Mouse (Mus musculus) erythroid progenitor cell, adult 5-6 weeks (primary cell): ENCODE results near the gene Rtp2. TPM values are rescaled to one million over a fixed set of nuclear protein-coding genes. Genes with fewer than 3 reads are reported as not detected.

ENCODE experiments used
- ATAC-seq: replicated peaks from 2 replicates; pipeline ENCODE4 v1.8.0; 2016; ENCODE audit warnings: moderate number of reproducible peaks, mild to moderate bottlenecking, moderate TSS enrichment, inconsistent platforms; ENCODE audit not compliant: poor library complexity, low FRiP score, severe bottlenecking
- total RNA-seq, 2 experiments: library from RNA; stranded (forward) in 1 of 2; stranded (reverse) in 1 of 2; fragments of 150-400 nt in 1 of 2; fragments of 186-747, 209-891 nt in 1 of 2; gene quantifications; 2 replicates each; pipeline versions ENCODE4 v1.2.3 to v1.2.4; 2015 to 2017; ENCODE audit warnings: low replicate concordance in 2 of 2

Gene Rtp2
- total RNA-seq, 2 experiments from 2014 or later = not detected

DNA sequence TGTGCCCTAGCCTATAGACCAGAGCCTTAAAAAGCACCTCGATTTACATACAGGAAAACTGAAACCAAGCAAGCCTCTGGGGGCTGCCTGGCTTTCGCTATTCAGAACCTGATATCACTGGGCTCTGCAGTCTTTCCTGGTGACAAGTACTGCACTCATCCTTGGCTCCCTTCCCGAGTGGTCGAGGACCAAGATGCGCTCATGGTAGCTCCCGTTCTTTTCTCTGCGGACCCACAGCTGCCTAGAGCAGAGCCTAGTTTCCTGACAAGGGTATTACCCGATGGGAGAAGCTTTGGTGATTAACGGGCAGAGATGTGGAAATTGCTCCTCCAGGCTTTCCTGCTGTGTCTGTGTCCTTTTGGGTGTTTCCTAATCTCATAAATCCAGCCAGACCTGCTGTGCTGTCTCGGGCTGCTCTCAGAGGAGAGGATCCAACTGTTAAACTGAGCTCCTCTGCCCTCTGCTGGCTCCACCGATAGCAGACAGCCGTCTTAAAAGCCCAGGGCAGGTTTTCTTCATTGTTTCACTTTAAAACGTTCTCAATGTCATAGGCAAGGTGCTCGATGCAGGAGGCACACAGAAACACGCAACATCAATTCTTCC is 34.1 kb downstream of the Rtp2 start:
- ATAC-seq = no peak

- ATAC-seq = no peak
Observed at GRCm38 (mm10) chr16:23897486-23897885, 34.7 kb downstream of the Rtp2 start.

- no peak for ATAC-seq
Observed at GRCm38 (mm10) chr16:23895135-23895534, 37.1 kb downstream of the Rtp2 start.

DNA sequence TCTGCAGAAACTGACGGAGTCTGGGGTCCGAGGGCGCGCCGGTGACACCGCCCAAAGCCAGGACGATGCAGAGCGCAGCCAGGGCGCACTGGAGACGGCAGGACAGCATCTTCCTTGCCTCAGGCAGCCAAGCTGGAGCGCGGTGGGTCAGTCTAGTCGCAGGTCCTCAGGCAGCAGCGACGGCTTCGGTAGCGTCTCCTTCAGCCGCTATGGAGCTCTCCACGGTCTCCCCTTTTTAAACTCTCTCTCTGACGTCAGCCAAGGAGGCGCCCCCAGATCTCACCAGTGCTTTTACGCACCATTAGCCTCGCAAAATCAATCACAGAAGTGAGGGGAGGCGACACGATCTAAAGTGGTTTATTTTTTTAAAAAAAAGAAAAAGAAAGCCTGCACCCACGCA is 41.6 kb downstream of the Rtp2 start, which contains the start of gene Sst:
TSS of gene Sst (minus strand) at position 323 of the 400 bp plus-strand sequence.
- no peak for ATAC-seq

GRCm38 (mm10) chr16:23890151-23890550 is 42.0 kb downstream of the Rtp2 start:
- ATAC-seq = no peak

GRCm38 (mm10) chr16:23887910-23888579 is 44.1 kb downstream of the Rtp2 start:
- no peak for ATAC-seq

DNA sequence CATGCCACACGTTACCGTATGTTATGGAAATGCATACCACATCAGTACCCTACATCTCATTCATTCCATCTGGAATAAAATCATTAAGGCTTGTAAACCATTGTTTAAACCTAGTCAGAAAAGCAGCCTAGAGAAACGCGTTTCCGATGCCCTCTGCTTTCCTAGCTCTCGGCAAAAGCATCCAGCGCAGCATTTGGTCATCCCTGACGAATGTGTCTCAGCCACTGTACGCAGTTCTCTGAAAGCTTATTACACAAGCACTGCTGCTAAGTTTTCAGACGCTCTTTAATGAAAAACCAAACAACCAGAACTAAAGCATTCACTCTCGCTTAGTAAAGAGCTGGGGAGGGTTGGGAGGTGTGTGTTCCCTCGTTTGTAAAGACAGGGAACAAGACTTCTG is 47.1 kb downstream of the Rtp2 start:
- no peak for ATAC-seq

Other genes with a start within 250 kb of the Rtp2 start
- gene Sst, start 41.4 kb downstream of the Rtp2 start, total RNA-seq (2015; ENCODE audit: low replicate concordance) = not detected in 2 replicates
- not detected in 2 replicates for gene Sst, start 41.4 kb downstream of the Rtp2 start, total RNA-seq (2017; ENCODE audit: low replicate concordance)
- not detected in 2 replicates for gene Gm37419, start 56.1 kb upstream of the Rtp2 start, total RNA-seq (2015; ENCODE audit: low replicate concordance)
- not detected in 2 replicates for gene Gm37419, start 56.1 kb upstream of the Rtp2 start, total RNA-seq (2017; ENCODE audit: low replicate concordance)
- gene Bcl6, start 56.5 kb upstream of the Rtp2 start, total RNA-seq (2015; ENCODE audit: low replicate concordance) = 6.3 and 6.5 TPM in 2 replicates
- 2.1 and 2.2 TPM in 2 replicates for gene Bcl6, start 56.5 kb upstream of the Rtp2 start, total RNA-seq (2017; ENCODE audit: low replicate concordance)